Mouse (Mus musculus) kidney, embryonic 16.5 days (tissue): ENCODE results near the gene Ldlrad3. TPM values are rescaled to one million over a fixed set of nuclear protein-coding genes. Genes with fewer than 3 reads are reported as not detected.

ENCODE experiments used
- ATAC-seq: fragments of 200-750 bp; cut with Nextera tagmentation; 2 replicates; pipeline ENCODE4 v1.8.0; 2017; ENCODE audit warnings: moderate TSS enrichment; ENCODE audit not compliant: low FRiP score, low TSS enrichment
- H3K27ac ChIP-seq: fragments of 300-500 bp; sonication (generic); 2 replicates; pipeline ENCODE4 v1.5.1; 2014; ENCODE audit warnings: low read length
- H3K27me3 ChIP-seq: fragments of 300-500 bp; sonication (generic); 2 replicates; pipeline ENCODE4 v1.6.1; 2014; ENCODE audit warnings: low read length, control low read depth, mixed read lengths; ENCODE audit not compliant: insufficient read depth
- H3K36me3 ChIP-seq: fragments of 300-500 bp; sonication (generic); 2 replicates; pipeline ENCODE4 v1.6.1; 2014; ENCODE audit warnings: low read length, control low read depth, mixed read lengths; ENCODE audit not compliant: insufficient read depth
- H3K4me1 ChIP-seq: fragments of 300-500 bp; sonication (generic); 2 replicates; pipeline ENCODE4 v1.6.1; 2014; ENCODE audit warnings: low read length, control low read depth, mixed read lengths; ENCODE audit not compliant: insufficient read depth
- H3K4me2 ChIP-seq: fragments of 300-500 bp; sonication (generic); replicated peaks from 2 replicates; pipeline ENCODE4 v1.6.1; 2014; ENCODE audit warnings: low read depth, low read length
- H3K4me3 ChIP-seq: fragments of 300-500 bp; sonication (generic); 2 replicates; pipeline ENCODE4 v1.5.1; 2014; ENCODE audit warnings: mild to moderate bottlenecking, low read length
- H3K9ac ChIP-seq: fragments of 300-500 bp; sonication (generic); replicated peaks from 2 replicates; pipeline ENCODE4 v1.6.1; 2014; ENCODE audit warnings: low read length
- H3K9me3 ChIP-seq: fragments of 300-500 bp; sonication (generic); 2 replicates; pipeline ENCODE4 v1.6.1; 2016; ENCODE audit warnings: low read length, control low read depth
- WGBS: fragments of 180-500 bp; shearing (Covaris S2); extraction: QIAGEN DNeasy Blood & Tissue Kit; methylation state at CpG from one replicate; pipeline ENCODE4 v1.1.7; 2014; 5-methylcytosine and 5-hydroxymethylcytosine counted together
- polyA plus RNA-seq: library from polyadenylated mRNA; unstranded; fragments of >200 nt; fragmentation: Nextera tagmentation; extraction: Ambion mirVana; gene quantifications from 2 replicates; pipeline ENCODE4 v1.2.1, GENCODE M21; 2015

Ldlrad3 gene
- polyA plus RNA-seq, 1 experiment from 2014 or later = 38.3 TPM

DNA sequence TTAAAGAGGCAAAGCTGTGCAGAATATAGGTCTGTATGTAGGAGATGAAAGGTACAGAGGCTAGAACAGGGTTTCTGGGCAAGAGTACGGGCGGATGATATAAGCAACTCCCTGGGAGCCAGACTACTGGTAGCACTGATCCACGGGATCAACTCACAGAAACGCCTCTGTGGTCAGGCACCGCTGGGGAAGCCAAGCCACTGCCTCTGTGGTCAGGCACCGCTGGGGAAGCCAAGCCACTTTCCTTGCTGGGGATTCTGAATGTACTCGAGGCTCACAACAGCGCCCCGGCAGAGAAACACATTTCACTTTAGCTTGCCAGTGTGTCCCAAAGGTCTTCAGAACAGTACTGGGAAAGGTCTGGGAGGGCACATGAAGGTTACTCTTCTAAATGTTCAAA is 160.0 kb downstream of the Ldlrad3 start:
- no peak for ATAC-seq
- Histone ChIP-seq H3K4me2 (no peak overlapping the region), H3K4me1 (peaks cover 12% of the 10 kb centered on the region), H3K36me3 (no peaks in the 10 kb centered on the region), H3K27me3 (no peaks in the 10 kb centered on the region), H3K9me3 (no peaks in the 10 kb centered on the region), H3K9ac (no peak overlapping the region), H3K4me3 (no peak overlapping the region), H3K27ac (no peak overlapping the region)
- WGBS = 76% methylated on average over 9 of the region's 9 CpGs

DNA sequence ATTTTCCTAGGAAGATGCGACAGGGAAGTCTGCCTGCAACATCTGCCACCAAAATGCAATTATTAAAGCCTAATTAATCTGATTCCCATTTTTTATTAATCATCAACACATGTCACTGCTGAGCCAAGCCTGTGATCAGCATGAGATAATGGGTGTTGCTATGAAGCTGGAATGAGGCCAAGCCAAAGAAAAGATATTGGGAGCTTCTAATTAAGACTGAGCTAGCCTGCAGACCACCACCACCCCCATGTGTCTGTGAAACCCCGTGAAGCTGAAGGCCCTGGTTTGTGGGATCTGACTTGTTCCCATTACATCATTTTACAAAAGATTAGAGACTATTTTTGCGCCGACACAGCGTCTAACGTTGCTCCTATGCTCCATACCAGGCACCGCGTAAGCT is 161.7 kb downstream of the Ldlrad3 start:
- no peak overlapping the region for H3K4me3 ChIP-seq
- peaks cover 16% of the 10 kb centered on the region for H3K4me1 ChIP-seq
- no peaks in the 10 kb centered on the region for H3K9me3 ChIP-seq
- WGBS = 94% methylated on average over 8 of the region's 8 CpGs
- H3K27me3 ChIP-seq = no peaks in the 10 kb centered on the region
- no peak overlapping the region for H3K4me2 ChIP-seq
- H3K27ac ChIP-seq = no peak overlapping the region
- ATAC-seq = no peak
- H3K36me3 ChIP-seq = no peaks in the 10 kb centered on the region
- H3K9ac ChIP-seq = no peak overlapping the region

DNA sequence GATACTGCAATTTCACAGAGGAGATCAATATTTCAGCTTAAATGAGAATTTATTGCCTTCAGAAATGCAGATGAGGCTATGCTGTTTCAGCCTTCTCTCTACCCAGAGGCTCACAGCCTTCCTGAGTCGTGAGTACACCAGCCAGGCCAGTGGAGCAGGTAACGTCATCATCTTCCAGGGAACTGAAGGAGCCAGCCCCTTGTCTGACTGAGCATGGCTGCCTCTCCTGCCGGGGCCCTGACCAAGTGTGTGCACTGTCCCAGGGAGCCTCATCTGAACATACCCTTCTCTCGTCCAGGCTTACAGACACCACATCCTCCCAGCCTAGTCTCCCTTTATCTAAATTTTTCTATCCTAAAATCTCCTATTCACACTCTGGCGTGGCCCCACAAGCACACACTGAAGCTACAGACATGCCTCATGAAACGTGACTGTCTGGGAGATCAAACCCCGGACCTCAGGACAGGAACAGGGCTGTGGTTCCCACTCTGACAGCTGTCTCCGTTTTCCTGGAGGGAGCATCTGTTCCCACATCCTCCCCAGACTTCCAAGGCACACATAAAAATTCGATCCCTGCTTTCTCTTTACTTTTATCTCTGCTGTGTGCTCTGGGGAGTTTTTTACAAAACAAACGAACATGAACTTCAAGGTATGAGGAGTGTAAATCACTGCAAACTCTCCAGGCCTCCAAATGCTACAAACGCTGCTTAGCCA is 164.7 kb downstream of the Ldlrad3 start:
- Histone ChIP-seq H3K27me3 (no peaks in the 10 kb centered on the region), H3K9ac (0 out of 2 replicates have a peak overlapping the region, but pooled peaks have one; percentile 23), H3K9me3 (no peaks in the 10 kb centered on the region), H3K4me3 (no peak overlapping the region), H3K4me1 (peaks cover 16% of the 10 kb centered on the region), H3K36me3 (no peaks in the 10 kb centered on the region), H3K4me2 (no peak overlapping the region), H3K27ac (0 out of 2 replicates have a peak overlapping the region, but pooled peaks have one; percentile 13)
- WGBS = 16% methylated on average over 11 of the region's 11 CpGs
- peak; percentile 68 for ATAC-seq

DNA sequence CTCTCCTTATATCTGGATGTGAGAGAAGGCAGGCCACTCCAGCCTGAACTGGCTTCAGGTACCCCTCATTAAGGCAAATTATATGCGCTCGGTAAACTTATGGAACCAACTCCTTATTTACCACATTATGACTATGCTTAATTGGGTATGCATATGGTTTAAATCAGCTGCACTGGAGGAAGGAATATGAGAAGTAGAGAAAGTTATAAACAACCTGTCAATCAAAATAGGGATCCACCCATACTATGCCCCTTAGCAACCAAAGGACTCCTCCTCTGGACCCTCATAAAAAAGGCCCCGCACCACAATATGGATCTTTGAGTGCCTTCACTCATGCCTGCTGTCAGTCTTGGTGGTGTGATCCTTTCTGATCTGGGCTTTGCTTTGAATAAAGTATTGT is 165.6 kb downstream of the Ldlrad3 start:
- H3K4me2 ChIP-seq = no peak overlapping the region
- no peaks in the 10 kb centered on the region for H3K9me3 ChIP-seq
- H3K4me3 ChIP-seq = no peak overlapping the region
- 92% methylated on average over 3 of the region's 3 CpGs for WGBS
- no peak for ATAC-seq
- H3K36me3 ChIP-seq = no peaks in the 10 kb centered on the region
- no peaks in the 10 kb centered on the region for H3K27me3 ChIP-seq
- peaks cover 16% of the 10 kb centered on the region for H3K4me1 ChIP-seq
- H3K27ac ChIP-seq = no peak overlapping the region
- no peak overlapping the region for H3K9ac ChIP-seq

DNA sequence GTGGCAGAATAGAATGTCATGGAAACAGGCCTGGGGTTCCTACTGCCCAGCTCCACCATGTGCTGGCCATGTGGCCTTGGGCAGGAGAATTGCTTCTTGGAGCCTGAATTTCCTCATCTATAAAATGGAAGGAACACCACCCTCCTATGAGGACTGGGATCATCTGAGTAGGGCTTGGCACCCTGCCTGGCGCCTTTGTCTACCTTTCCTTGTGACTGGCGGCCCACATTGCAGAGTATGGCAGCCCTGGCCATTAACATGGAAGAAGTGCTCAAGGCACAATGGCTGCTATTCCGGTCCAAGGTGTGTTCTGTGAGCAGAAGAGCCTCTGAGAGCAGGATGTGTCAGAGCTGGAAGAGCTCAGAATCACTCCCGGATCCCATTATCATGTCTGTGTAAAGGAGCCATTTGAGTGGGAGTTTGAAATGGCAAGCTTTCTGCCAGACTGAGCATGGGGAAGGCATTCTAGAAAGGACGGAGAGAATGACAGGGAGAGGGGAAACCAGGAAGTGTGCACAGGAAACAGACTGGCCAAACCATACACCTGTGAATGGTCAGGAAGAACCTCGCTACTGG is 171.6 kb downstream of the Ldlrad3 start:
- no peak overlapping the region for H3K27ac ChIP-seq
- no peaks in the 10 kb centered on the region for H3K9me3 ChIP-seq
- H3K4me3 ChIP-seq = no peak overlapping the region
- no peaks in the 10 kb centered on the region for H3K27me3 ChIP-seq
- H3K4me1 ChIP-seq = peaks cover 25% of the 10 kb centered on the region
- no peaks in the 10 kb centered on the region for H3K36me3 ChIP-seq
- no peak overlapping the region for H3K9ac ChIP-seq
- H3K4me2 ChIP-seq = no peak overlapping the region
- WGBS = 83% methylated on average over 6 of the region's 6 CpGs
- no peak for ATAC-seq

DNA sequence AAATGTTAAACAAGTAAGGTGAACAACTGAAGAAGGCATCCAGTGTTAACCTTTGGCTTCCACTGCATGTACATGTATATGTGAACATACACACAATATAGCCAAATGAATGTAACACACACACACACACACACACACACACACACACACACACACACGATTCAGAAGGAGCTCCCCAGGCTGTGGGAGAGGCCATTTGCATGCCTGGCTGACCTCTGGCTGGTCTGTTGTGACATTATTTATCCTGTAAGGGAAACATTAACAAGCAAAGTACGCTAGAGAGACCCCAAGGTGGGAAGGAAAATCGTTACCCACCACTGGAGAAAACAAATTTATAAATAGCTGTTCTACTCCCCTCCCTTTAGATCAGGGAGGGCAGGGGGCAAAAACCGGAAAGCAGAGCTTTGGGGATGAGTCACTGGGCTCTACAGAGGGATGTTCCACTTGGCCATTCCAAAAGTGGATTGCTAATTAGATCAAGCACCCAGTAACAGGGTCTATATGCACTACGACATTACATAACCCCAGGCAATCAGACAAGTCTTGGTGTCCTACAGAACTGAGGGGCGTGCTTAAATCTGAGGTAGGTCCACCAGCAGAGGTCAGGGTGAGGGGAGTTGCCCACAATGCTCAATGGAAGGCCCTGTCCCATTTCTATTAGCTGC is 174.7 kb downstream of the Ldlrad3 start:
- ATAC-seq = peak; percentile 61
- Histone ChIP-seq H3K27ac (peak overlapping the region; percentile 37; the same call in 1 of the 2 replicates), H3K4me3 (no peak overlapping the region), H3K4me1 (peaks cover 41% of the 10 kb centered on the region), H3K4me2 (no peak overlapping the region), H3K9ac (no peak overlapping the region), H3K27me3 (no peaks in the 10 kb centered on the region), H3K9me3 (no peaks in the 10 kb centered on the region), H3K36me3 (no peaks in the 10 kb centered on the region)
- WGBS = 44% methylated on average over 6 of the region's 6 CpGs

DNA sequence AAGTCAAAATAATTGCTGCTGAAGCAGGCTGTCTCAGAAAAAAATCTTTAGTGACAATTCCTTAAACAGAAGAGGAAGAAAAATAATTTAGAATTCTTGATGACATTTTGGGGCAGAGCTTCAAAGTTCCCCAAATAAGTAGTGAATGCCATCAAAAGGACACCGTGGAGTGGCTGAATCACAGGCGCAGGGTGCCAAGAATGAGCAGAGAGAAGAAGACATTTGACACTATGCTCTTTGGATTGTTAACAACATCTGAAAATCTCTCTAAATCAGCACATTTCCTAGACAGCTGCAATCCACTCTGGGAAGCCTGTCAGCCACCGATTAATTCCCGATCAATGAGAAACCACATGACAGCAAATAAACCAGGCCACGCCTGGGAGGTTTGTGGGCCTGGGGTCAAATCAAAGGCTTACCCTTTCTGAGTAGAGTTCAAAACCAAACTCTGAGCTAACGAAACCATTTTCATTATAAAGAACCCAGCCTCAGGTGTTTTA is 176.4 kb downstream of the Ldlrad3 start:
- Histone ChIP-seq H3K9ac (no peak overlapping the region), H3K27ac (no peak overlapping the region), H3K36me3 (no peaks in the 10 kb centered on the region), H3K9me3 (no peaks in the 10 kb centered on the region), H3K4me2 (no peak overlapping the region), H3K27me3 (no peaks in the 10 kb centered on the region), H3K4me1 (peaks cover 56% of the 10 kb centered on the region), H3K4me3 (no peak overlapping the region)
- no peak for ATAC-seq
- 71% methylated on average over 6 of the region's 6 CpGs for WGBS

DNA sequence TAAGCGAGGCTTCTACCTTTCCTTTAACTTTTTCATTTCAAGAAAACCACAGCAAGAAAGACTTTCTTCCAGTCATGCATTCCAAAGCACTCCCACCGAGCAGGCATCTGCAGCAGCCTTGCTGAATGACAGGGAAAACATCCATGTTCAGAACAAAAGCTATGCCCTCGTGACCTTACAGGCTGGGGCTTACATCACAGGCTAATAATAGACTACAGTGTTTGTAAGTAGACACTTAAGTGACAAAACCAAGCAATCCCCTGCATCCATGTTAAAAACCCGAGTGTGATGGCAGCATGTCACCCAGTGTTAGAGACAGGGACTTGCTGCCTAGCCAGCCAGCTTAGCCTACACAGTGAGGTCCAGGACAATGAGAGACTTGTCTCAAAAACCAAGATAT is 180.0 kb downstream of the Ldlrad3 start:
- no peak overlapping the region for H3K4me3 ChIP-seq
- H3K36me3 ChIP-seq = no peaks in the 10 kb centered on the region
- H3K4me2 ChIP-seq = no peak overlapping the region
- peaks cover 73% of the 10 kb centered on the region for H3K4me1 ChIP-seq
- ATAC-seq = no peak
- H3K9ac ChIP-seq = peak overlapping the region; percentile 35; the same call in 1 of the 2 replicates
- 44% methylated on average over 4 of the region's 4 CpGs for WGBS
- H3K9me3 ChIP-seq = no peaks in the 10 kb centered on the region
- H3K27me3 ChIP-seq = no peaks in the 10 kb centered on the region
- H3K27ac ChIP-seq = peak overlapping the region; percentile 5; the same call in 1 of the 2 replicates

DNA sequence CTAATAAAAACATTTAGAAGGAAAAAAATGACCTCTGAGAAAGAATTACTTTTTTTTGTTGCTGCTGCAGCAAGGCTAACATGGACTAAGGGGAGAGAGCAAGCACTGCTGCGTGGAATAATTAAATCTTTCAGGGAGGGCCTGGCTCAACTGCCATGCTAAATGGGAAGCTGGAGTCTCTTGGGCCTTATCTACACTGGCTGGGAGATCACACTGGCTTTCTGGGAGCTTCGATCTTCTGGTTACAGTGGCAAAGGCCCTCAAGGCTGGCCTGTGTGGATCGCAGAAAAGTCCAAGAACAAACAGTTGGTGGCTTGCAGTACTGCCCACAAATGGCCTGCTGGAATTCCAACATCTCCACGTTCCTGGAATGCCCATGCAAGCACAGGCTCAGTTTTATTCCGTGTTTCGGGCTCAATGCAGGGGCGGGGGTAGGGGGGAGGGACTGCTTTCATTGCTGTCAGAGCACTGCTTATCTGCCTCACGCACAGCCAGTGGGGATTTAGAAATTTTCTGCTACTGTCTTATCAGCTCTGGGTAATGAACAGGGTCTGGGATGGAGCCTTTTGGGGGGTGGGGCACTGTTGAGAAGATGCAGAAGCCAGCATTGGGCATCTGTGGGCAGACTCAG is 180.7 kb downstream of the Ldlrad3 start:
- WGBS = 56% methylated on average over 8 of the region's 8 CpGs
- Histone ChIP-seq H3K27me3 (no peaks in the 10 kb centered on the region), H3K9me3 (no peaks in the 10 kb centered on the region), H3K9ac (peak overlapping the region; percentile 39; the same call in 1 of the 2 replicates), H3K27ac (peak overlapping the region; percentile 20; the same call in 1 of the 2 replicates), H3K4me1 (peaks cover 69% of the 10 kb centered on the region), H3K4me2 (no peak overlapping the region), H3K36me3 (no peaks in the 10 kb centered on the region), H3K4me3 (no peak overlapping the region)
- ATAC-seq = no peak
